Mouse (Mus musculus) cerebellum, postnatal 14 days (tissue): ENCODE measurements at regions not wholly inside any gene's neighbourhood (a gene's known extent, or its start where the extent isn't known, plus 50 kb on each side); places are given as distances from the start of the nearest gene placed in this dataset.

ENCODE experiments used
- DNase-seq, 2 experiments: peaks; one replicate each; pipeline ENCODE4 v3.0.0; 2021; ENCODE audit warnings: mixed read lengths in 2 of 2

DNA sequence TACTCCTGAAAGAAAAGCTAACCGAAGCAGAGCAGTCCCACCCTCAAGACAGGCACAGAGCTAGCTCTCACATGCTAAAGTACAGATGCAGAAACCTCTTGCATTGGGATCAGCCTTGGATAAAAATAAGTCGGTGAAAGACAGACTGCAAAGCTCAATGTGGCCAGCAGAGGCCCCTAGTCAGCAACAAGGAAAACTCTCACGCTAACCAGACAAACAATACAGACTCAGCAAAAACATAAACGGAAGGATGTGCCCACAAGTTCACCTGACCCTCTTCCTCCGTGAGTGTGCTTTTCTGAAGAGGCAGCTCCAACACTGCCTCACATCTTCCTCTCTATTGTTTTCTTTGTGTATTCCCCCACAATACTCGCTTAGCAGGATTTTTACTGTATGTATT lies 77.8 kb downstream of the Rpia start:
- DNase-seq: peak; percentile 81

DNA sequence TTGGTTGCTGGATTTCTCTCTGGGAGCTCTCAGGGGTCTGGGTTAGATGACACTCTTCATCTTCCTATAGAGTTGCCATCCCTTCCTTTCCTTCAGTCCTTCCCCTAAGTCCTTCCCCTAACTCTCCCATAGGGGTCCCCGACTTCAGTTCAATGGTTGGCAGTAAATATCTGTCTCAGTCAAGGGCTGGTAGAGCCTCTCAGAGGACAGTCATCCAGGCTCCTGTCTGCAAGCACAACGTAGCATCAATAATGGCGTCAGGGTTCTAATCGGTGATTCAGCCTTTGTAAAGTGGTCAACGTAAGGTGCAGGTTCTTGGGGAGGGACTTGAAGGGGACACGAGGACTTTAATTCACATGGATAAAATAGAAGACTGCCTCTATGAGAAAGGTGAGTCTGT lies 78.4 kb downstream of the Rpia start:
- DNase-seq: no peak

DNA sequence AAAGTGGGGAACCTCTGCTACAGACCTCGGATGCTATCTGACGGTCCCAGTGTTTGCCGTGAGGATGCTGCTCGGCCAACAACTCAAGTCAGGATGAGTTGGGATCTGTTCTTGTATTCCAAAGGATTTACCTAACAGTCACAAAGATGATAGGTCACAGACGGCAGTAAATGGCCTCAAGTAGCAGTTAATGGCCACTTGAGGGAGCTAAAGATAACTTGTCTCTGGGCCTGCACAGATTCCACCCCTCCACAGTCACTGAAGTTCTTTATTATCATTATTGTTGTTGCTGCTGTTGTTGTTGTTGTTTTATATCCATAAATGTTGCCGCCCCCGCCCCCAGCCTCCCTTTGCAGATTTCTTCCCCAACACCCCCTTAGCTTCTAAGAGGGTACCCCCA lies 78.9 kb downstream of the Rpia start:
- peak; percentile 36 to 46 for DNase-seq

DNA sequence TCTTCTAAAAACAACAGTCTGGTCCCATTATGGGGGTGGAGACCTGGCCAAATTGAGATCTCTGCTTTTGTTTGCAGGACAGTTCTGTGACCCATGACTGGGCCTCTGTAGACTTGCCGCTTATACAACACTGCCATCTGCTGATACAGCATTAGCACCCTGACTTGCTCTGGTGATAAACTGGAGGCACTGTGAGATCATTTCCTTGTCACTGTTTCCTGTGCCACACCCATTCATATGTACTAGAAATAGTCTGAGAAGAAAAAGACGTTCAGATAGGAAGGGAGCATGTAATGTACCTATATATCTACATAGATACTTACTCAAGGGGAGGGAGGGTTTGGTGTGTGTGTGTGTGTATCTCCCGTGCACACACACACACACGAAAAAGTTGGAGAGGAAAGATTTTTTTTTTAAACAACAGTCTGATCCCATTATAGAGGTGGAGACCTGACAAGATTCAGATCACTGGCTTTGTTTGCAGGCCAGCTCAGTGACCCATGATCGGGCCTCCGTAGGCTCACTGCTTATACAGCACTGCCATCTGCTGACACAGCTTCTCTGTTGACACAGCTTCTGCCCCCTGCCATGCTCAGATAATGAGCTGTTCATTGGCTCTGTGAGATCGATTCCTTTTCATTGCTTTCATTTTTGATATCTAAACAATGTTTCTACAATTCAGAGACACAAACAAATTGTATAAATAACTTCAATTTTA lies 82.5 kb downstream of the Rpia start:
- peak; percentile 68 to 74 for DNase-seq

DNA sequence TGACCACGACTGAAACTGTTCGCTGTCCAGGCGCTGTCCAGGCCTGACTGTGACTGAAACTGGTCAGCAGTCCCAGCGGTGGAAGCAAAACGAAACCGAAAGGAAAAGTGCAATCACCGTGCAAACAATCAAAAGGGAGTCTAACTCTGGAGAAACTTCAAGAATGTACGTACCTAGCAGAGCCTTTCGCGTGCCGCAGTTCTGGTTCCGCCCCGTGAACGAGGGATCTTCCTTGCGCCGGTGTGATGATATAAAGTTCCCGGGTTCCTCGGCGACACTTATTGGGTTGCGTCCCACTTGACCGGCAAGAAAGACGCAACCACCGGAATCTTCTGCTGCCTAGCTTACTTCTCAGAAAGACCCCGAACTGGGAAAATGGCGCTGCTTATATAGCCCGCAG lies 96.4 kb downstream of the Rpia start:
- DNase-seq: no peak
